Mouse (Mus musculus) heart, postnatal 10 days (tissue): ENCODE measurements around the gene Siva1. TPM values are rescaled to one million over a fixed set of nuclear protein-coding genes. Genes with fewer than 3 reads are reported as not detected.
A peak's percentile ranks its signal among the peaks of the same experiment; 100 is the strongest.

ENCODE experiments used
- DNase-seq, 2 experiments: peaks; one replicate each; pipeline ENCODE4 v3.0.0; 2021
- intact Hi-C: fragments of 180-260 bp; cut with DNase I; formaldehyde crosslinking; loops from one replicate; pipeline ENCODE4 v1.15.1; 2025
- microRNA-seq, 2 experiments: library from miRNA; unstranded; fragments of <30 nt; microRNA quantifications; one replicate each; pipeline ENCODE4 v1.2.0; 2022
- total RNA-seq, 2 experiments: library from RNA; stranded (reverse); gene quantifications; 2 replicates each; pipeline ENCODE4 v1.2.3; 2021

Siva1 gene
- total RNA-seq, 2 experiments from 2014 or later = 26.4 to 31.4 TPM

- intact Hi-C loops = loop anchor here (1.0 kb wide), 1 partner anchor 21 kb away; no protein-coding TSS in a partner anchor
- DNase-seq = peak; percentile 76 to 78
These were observed 29.9 kb downstream of the Siva1 start, which contains the start of gene Akt1 for GRCm38 (mm10) chr12:112674132-112675011. Gene Akt1, minus strand, starts transcription at chr12:112674884.

GRCm38 (mm10) chr12:112675245-112676035, 31.0 kb downstream of the Siva1 start:
- intact Hi-C loops = no loop called here
- DNase-seq = peak; percentile 89 to 95

GRCm38 (mm10) chr12:112677076-112677475, 32.6 kb downstream of the Siva1 start:
- intact Hi-C loops = no loop called here

GRCm38 (mm10) chr12:112677943-112678554, 33.6 kb downstream of the Siva1 start:
- intact Hi-C loops = loop anchor here (2.0 kb wide), 1 partner anchor 29 kb away; no protein-coding TSS in a partner anchor
- no peak for DNase-seq

More at GRCm38 (mm10) chr12:112677076-112677475, 32.6 kb downstream of the Siva1 start:
- DNase-seq = no peak

GRCm38 (mm10) chr12:112678555-112679026, 34.1 kb downstream of the Siva1 start, which contains the start of gene Zbtb42:
Gene Zbtb42, plus strand, starts transcription at chr12:112678828.
- intact Hi-C loops = loop anchor here (2.0 kb wide), 1 partner anchor 28 kb away; no protein-coding TSS in a partner anchor
- DNase-seq = peak; percentile 82 to 84

GRCm38 (mm10) chr12:112679027-112679996, 34.8 kb downstream of the Siva1 start:
- peak in 1 of 2 experiments; percentile 56 for DNase-seq
- intact Hi-C loops = loop anchor here (2.0 kb wide), 1 partner anchor 27 kb away; no protein-coding TSS in a partner anchor

GRCm38 (mm10) chr12:112683351-112683750, 38.9 kb downstream of the Siva1 start:
- intact Hi-C loops = no loop called here
- no peak for DNase-seq

- intact Hi-C loops = no loop called here
- peak in 1 of 2 experiments; percentile 2 for DNase-seq
These were observed 44.0 kb downstream of the Siva1 start for GRCm38 (mm10) chr12:112688458-112688857.

- intact Hi-C loops = no loop called here
- peak; percentile 96 to 98 for DNase-seq
These were observed 49.0 kb downstream of the Siva1 start for GRCm38 (mm10) chr12:112693185-112694126.

GRCm38 (mm10) chr12:112694127-112694475, 49.6 kb downstream of the Siva1 start:
- no peak for DNase-seq
- intact Hi-C loops = no loop called here

- DNase-seq = no peak
- intact Hi-C loops = no loop called here
These were observed 52.4 kb downstream of the Siva1 start for GRCm38 (mm10) chr12:112696806-112697425.

Small RNAs within 50 kb of the gene (microRNA-seq; reads per million reads assigned to microRNA genes)
- gene Mir6939 = 1.4 to 1.7 reads per million in 2 experiments

Other genes starting within 250 kb of the Siva1 start
- gene A530016L24Rik, start 155.2 kb upstream of the Siva1 start, total RNA-seq = 10 to 100 TPM; 16.5 to 18.5 TPM
- not detected for gene Tmem179, start 127.9 kb upstream of the Siva1 start, total RNA-seq
- gene Inf2, start 55.9 kb upstream of the Siva1 start, total RNA-seq = 10 to 100 TPM; 18.4 to 23.3 TPM
- 100 to 1,000 TPM; 129 to 136 TPM for gene Adssl1, start 24.6 kb upstream of the Siva1 start, total RNA-seq
- 100 to 1,000 TPM; 346 to 355 TPM for gene Akt1, start 30.2 kb downstream of the Siva1 start, total RNA-seq
- gene Zbtb42, start 34.1 kb downstream of the Siva1 start, total RNA-seq = 1 to 10 TPM; 7.7 to 8.5 TPM
- 10 to 100 TPM; 11.3 to 11.9 TPM for gene Cep170b, start 75.8 kb downstream of the Siva1 start, total RNA-seq
- gene Pld4, start 116.0 kb downstream of the Siva1 start, total RNA-seq = 1 to 10 TPM; 5.7 to 5.8 TPM
- gene Ahnak2, start 158.0 kb downstream of the Siva1 start, total RNA-seq = 10 to 100 TPM; 13.6 to 17.4 TPM
- gene Clba1, start 164.3 kb downstream of the Siva1 start, total RNA-seq = 1 to 10 TPM; 2.4 to 3.1 TPM
- 10 to 100 TPM; 13.7 to 16.6 TPM for gene Cdca4, start 184.7 kb downstream of the Siva1 start, total RNA-seq
- gene Gpr132, start 223.5 kb downstream of the Siva1 start, total RNA-seq = under 1 TPM; 0.17 to 0.19 TPM